Mouse (Mus musculus): ENCODE data around the gene Slc39a10.
"Not testable (repeated sequence)": the region's sequence is repeated elsewhere in the genome, so short reads cannot be mapped to it uniquely, and the experiment has no call there.

The Slc39a10 gene

DNA sequence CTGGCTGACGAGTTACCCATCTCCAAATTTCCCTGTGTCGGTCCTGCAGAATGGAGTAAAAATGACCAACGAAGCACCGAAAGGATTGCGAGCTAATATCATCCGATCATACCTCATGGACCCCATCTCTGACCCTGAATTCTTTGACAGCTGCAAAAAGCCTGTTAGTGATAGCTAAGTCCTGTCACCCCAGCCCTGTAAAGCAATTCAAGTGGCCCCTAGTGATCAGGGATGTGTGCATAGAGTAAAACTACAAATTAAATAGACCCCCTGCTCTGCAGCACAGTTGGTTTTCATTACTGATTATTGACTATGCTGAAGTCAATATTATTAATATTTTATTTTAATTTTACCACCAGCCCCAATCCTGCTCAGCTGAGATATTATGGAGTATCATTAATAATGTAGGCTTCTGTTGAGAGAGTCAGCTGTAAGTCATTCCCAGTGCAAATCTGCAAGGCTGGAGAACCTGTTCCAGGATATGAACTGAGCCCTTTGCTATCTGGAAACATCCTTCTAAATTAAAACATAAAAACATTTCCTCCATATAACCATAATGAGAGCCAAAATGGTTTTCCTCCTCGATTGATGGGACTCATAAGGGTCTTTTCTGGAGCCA lies 122.5 kb downstream of the Slc39a10 start:
- DNase-seq (ENCODE audit: low spot score), result not testable (repeated sequence)

DNA sequence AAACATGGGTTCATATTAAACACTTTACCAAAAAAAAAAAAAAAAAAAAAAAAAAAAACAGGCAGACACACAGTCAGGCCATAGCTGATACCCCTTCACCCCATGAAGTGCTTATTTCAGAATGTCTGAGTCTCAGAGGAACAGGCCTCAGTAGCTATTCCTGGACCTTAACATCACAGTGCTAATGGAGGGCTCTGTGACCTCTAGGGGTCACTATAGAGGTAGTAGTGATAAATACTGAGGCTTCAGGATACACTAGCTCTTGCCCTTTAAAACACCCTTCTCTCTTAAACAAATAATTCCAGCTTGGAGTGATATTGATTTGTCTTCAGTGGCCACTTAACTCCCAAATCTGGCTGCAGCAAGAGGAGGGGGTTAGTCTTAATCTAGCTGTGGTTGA lies 123.3 kb downstream of the Slc39a10 start:
- DNase-seq (ENCODE audit: low spot score), result not testable (repeated sequence)

DNA sequence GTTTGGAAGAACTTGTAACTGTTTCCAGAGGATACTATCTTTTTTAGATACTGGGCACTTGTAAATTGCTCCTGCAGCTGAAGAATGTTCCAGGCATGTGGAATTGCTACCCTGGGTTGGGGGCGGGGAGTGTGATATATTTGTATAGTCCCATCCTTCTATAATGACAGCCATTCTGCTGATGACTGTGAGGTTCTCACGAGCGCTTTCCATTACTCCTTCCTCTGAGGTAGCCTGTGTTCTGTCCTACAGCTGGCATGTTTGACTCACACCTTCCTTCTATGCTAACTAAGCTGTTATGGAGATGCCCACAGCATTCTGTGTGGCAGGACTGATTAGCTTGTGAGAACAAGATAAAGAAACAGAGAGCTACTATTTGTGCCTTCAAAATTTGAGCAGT lies 128.1 kb downstream of the Slc39a10 start:
- not testable (repeated sequence) for DNase-seq (ENCODE audit: low spot score)
